ENCODE assay signal across 8 mouse cellular contexts in genomic region chr5:113844721-113845120, GRCm38 (mm10). TPM values are rescaled to one million over a fixed set of nuclear protein-coding genes. Genes with fewer than 3 reads are reported as not detected.
DNase-seq lines count a peak whose midpoint lies in the region; ATAC-seq and TF ChIP-seq lines count a peak whose summit lies in the region.

No protein-coding gene starts in this region.

- peak; percentile 78 for ATAC-seq in inflammation-experienced regulatory T-cells, adult 6 months
- no peak for ATAC-seq in limb, embryonic 15.5 days (ENCODE audit: insufficient number of reproducible peaks, low FRiP score, low TSS enrichment, low read depth)

- peak overlapping the region; percentile 42 for H3K27ac ChIP-seq in embryonic fibroblast, embryonic 13.5 days (ENCODE audit: insufficient read depth, low read length)
- H3K27ac ChIP-seq in limb, embryonic 15.5 days = peak overlapping the region; percentile 69

- H3K9ac ChIP-seq in limb, embryonic 15.5 days = no peak overlapping the region

- H3K27me3 ChIP-seq in limb, embryonic 15.5 days = no peaks in the 10 kb centered on the region

- 51% methylated on average over 7 of the region's 7 CpGs for WGBS in limb, embryonic 15.5 days

- no peaks in the 10 kb centered on the region for H3K4me1 ChIP-seq in embryonic fibroblast, embryonic 13.5 days (ENCODE audit: control insufficient read depth, insufficient read depth, low read length)
- no peaks in the 10 kb centered on the region for H3K4me1 ChIP-seq in limb, embryonic 15.5 days

- peaks cover 76% of the 10 kb centered on the region for H3K36me3 ChIP-seq in limb, embryonic 15.5 days

- H3K4me2 ChIP-seq in limb, embryonic 15.5 days = 0 out of 2 replicates have a peak overlapping the region, but pooled peaks have one; percentile 7

- peak; percentile 64; the same call in 1 of the 2 replicates for TF ChIP-seq CTCF in embryonic fibroblast, embryonic 13.5 days (IDR thresholded peaks at IDR 0.05; ENCODE audit: borderline replicate concordance, insufficient read depth, low read length)

- H3K4me3 ChIP-seq in embryonic fibroblast, embryonic 13.5 days (ENCODE audit: insufficient read depth, low read length) = no peak overlapping the region
- peak overlapping the region; percentile 3; the same call in 1 of the 2 replicates for H3K4me3 ChIP-seq in limb, embryonic 15.5 days

- no peaks in the 10 kb centered on the region for H3K9me3 ChIP-seq in limb, embryonic 15.5 days

- no peak for TF ChIP-seq POLR2A in embryonic fibroblast, embryonic 13.5 days (IDR thresholded peaks at IDR 0.05; ENCODE audit: low read depth, low read length)

- peak; percentile 49 for DNase-seq in heart, adult 8-10 months (ENCODE audit: low spot score)
- no peak for DNase-seq in heart, adult 11 months
- peak; percentile 90 for DNase-seq in ZHBTc4 (ENCODE audit: low read depth, low spot score)
- peak; percentile 56 for DNase-seq in ovary, adult 18-20 months (ENCODE audit: low spot score)
- peak; percentile 93 for DNase-seq in thymus, postnatal 14 days

RNA-seq across cellular contexts. Expression of gene Selplg, which starts 12.3 kb away (rescaled TPM):
- 10 to 100 TPM in 1 of 4 experiments, 1 to 10 TPM in 3; 1.8 to 10.3 (median 2.6) TPM for total RNA-seq in heart, adult 8-10 months (2022)
- polyA plus RNA-seq in embryonic fibroblast, embryonic 13.5 days (2011; ENCODE audit: insufficient read length, low read depth, missing spikeins) = 0.74 TPM in 1 of 2 replicates, not detected in the other
- 100 to 1,000 TPM; 457 to 620 (median 469) TPM for polyA plus RNA-seq in inflammation-experienced regulatory T-cells, adult 6 months (2017; shearing (Covaris generic))
- polyA plus RNA-seq in limb, embryonic 15.5 days (2015; fragmentation: Nextera tagmentation; extraction: Ambion mirVana) = 5.5 and 8.3 TPM in 2 replicates

RNA-seq across cellular contexts. Expression of gene Tmem119, which starts 44.4 kb away (rescaled TPM):
- total RNA-seq in heart, adult 8-10 months (2022) = 1 to 10 TPM; 2.0 to 4.6 (median 2.7) TPM
- 66.6 and 92.8 TPM in 2 replicates for polyA plus RNA-seq in embryonic fibroblast, embryonic 13.5 days (2011; ENCODE audit: insufficient read length, low read depth, missing spikeins)
- not detected for polyA plus RNA-seq in inflammation-experienced regulatory T-cells, adult 6 months (2017; shearing (Covaris generic))
- polyA plus RNA-seq in limb, embryonic 15.5 days (2015; fragmentation: Nextera tagmentation; extraction: Ambion mirVana) = 202 and 204 TPM in 2 replicates

Comparison
In these comparisons a context has a peak if more than half of its experiments do, and no peak if none do; other contexts are left out.
1. RNA of gene Selplg, which starts 12.3 kb away (polyA plus RNA-seq): 457 to 620 TPM in inflammation-experienced regulatory T-cells, adult 6 months; 5.5 to 8.3 TPM in limb, embryonic 15.5 days and 0.74 TPM in embryonic fibroblast, embryonic 13.5 days; every median in the first group is over 10 times any median in the second.
2. RNA of gene Tmem119, which starts 44.4 kb away (polyA plus RNA-seq): 202 to 204 TPM in limb, embryonic 15.5 days and 66.6 to 92.8 TPM in embryonic fibroblast, embryonic 13.5 days; not detected in inflammation-experienced regulatory T-cells, adult 6 months; every median in the first group is over 10 times any median in the second.